Mouse (Mus musculus) neural tube, embryonic 14.5 days (tissue): Measurements from ENCODE around the gene Rgp1. TPM values are rescaled to one million over a fixed set of nuclear protein-coding genes. Genes with fewer than 3 reads are reported as not detected.
"Not testable (repeated sequence)": the region's sequence is repeated elsewhere in the genome, so short reads cannot be mapped to it uniquely, and the experiment has no call there.

Source experiments
- ATAC-seq: fragments of 200-750 bp; cut with Nextera tagmentation; 2 replicates; pipeline ENCODE4 v1.8.0; 2017; ENCODE audit warnings: low read depth, mild to moderate bottlenecking, moderate TSS enrichment, moderate library complexity
- H3K27ac ChIP-seq: fragments of 300-500 bp; sonication (generic); 2 replicates; pipeline ENCODE4 v1.5.1; 2014; ENCODE audit warnings: low read depth, mild to moderate bottlenecking, control low read depth, low read length, moderate library complexity, mixed read lengths
- H3K27me3 ChIP-seq: fragments of 300-500 bp; sonication (generic); 2 replicates; pipeline ENCODE4 v1.6.1; 2014; ENCODE audit warnings: low read length; ENCODE audit not compliant: control insufficient read depth, insufficient read depth
- H3K36me3 ChIP-seq: fragments of 300-500 bp; sonication (generic); 2 replicates; pipeline ENCODE4 v1.6.1; 2014; ENCODE audit warnings: low read length, mixed read lengths; ENCODE audit not compliant: control insufficient read depth, insufficient read depth
- H3K4me1 ChIP-seq: fragments of 300-500 bp; sonication (generic); 2 replicates; pipeline ENCODE4 v1.6.1; 2014; ENCODE audit warnings: low read length; ENCODE audit not compliant: control insufficient read depth, insufficient read depth
- H3K4me2 ChIP-seq: fragments of 300-500 bp; sonication (generic); 2 replicates; pipeline ENCODE4 v1.6.1; 2014; ENCODE audit warnings: mild to moderate bottlenecking, low read depth, low read length, control low read depth
- H3K4me3 ChIP-seq: fragments of 300-500 bp; sonication (generic); 2 replicates; pipeline ENCODE4 v1.5.1; 2014; ENCODE audit warnings: low read depth, low read length, control low read depth, mixed read lengths
- H3K9ac ChIP-seq: fragments of 300-500 bp; sonication (generic); replicated peaks from 2 replicates; pipeline ENCODE4 v1.6.1; 2014; ENCODE audit warnings: low read depth, mild to moderate bottlenecking, control low read depth, low read length, mixed read lengths
- H3K9me3 ChIP-seq: fragments of 300-500 bp; sonication (generic); 2 replicates; pipeline ENCODE4 v1.6.1; 2016; ENCODE audit warnings: low read length; ENCODE audit not compliant: control insufficient read depth
- WGBS: fragments of 180-500 bp; shearing (Covaris S2); extraction: QIAGEN DNeasy Blood & Tissue Kit; methylation state at CpG from one replicate; pipeline ENCODE4 v1.1.7; 2014; 5-methylcytosine and 5-hydroxymethylcytosine counted together
- polyA plus RNA-seq: library from polyadenylated mRNA; unstranded; fragments of >200 nt; fragmentation: Nextera tagmentation; extraction: Ambion mirVana; gene quantifications from 2 replicates; pipeline ENCODE4 v1.2.1, GENCODE M21; 2014

Rgp1 gene
- polyA plus RNA-seq, 1 experiment from 2014 or later, result 28.2 TPM

DNA sequence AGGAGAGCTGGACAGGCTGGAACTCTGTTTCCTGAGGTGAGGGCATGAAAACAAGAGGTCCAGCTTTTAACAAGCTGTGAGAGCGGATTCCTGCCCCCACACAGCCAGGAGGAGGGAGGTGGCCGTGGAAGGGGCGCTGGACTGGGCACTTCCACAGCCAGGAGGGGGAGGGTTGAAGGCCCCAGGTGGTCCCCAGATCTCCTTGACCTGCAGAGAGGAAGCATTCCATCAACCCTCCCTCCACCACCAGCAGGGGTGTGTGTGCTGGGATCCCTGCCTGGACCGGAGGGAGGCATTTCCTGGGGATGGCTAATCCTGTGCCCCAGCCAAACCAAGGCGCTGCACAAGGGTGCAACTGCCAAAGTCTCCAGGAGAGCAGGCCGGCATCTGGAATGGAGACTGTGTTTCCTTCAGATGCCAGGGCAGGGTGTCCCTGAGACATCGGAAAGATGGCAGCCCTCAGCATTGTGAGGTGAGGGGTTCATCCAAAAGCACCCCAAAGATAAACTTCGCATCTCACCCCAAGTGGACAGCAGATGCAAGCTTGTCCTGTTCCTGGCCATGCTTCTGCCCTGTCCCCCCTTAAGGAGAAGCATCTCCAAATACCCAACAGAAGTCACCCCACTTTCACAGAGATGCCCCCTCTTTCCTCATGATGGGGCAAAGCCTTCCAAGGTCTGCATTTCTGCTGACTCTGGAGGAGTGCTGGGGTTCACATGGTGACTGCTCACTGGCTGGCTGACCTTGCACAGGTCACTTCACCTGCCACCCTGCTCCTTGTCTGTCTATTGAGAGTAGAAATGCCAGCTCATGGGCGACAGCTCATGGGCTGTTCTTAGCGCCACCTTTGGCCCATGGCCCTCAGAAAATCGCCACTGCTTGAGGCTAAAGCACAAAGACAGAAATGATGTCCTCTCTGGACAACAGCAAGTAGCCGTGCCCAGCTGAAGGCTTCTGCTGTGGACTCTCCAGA is 6.2 kb downstream of the Rgp1 start, which contains the start of gene Msmp:
Msmp (minus strand) TSS at position 51 of the 973 bp plus-strand sequence.
- H3K4me2 ChIP-seq, result no peak within 1 kb of the TSS
- H3K9me3 ChIP-seq, result no peaks in the 10 kb centered on the region
- peaks cover 22% of the 10 kb centered on the region for H3K36me3 ChIP-seq
- H3K9ac ChIP-seq, result no peak within 1 kb of the TSS
- H3K4me1 ChIP-seq, result peaks cover 2% of the 10 kb centered on the region; the same call in 1 of the 2 replicates
- no peaks in the 10 kb centered on the region for H3K27me3 ChIP-seq
- ATAC-seq, result no peak
- WGBS, result 78% methylated on average over 12 of the region's 12 CpGs
- H3K27ac ChIP-seq, result no peak within 1 kb of the TSS
- H3K4me3 ChIP-seq, result no peak within 1 kb of the TSS

DNA sequence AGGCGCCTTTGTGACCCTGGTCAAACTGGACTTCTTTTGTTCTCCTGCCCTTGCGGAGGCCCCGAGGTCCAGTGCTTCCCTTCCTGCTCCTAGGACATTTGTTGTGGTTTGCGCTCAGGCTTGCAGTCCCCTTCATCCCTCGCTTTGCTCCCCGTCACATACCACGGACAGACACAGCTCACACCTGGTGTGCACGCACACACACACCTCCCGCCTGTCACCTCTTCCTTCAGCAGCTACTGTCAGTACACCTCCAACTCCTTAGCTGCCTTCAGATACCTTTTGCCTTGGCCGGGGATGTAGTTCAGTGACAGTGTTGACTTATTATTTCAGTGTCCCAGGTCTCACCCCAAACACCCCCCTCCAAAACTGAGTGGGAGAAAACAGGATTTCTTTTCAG is 7.2 kb downstream of the Rgp1 start:
- H3K27me3 ChIP-seq, result no peaks in the 10 kb centered on the region
- no peak overlapping the region for H3K9ac ChIP-seq
- no peaks in the 10 kb centered on the region for H3K9me3 ChIP-seq
- H3K4me2 ChIP-seq, result no peak overlapping the region
- peaks cover 22% of the 10 kb centered on the region for H3K36me3 ChIP-seq
- no peak for ATAC-seq
- H3K4me3 ChIP-seq, result no peak overlapping the region
- H3K27ac ChIP-seq, result no peak overlapping the region
- WGBS, result 60% methylated on average over 10 of the region's 10 CpGs
- no peaks in the 10 kb centered on the region for H3K4me1 ChIP-seq

DNA sequence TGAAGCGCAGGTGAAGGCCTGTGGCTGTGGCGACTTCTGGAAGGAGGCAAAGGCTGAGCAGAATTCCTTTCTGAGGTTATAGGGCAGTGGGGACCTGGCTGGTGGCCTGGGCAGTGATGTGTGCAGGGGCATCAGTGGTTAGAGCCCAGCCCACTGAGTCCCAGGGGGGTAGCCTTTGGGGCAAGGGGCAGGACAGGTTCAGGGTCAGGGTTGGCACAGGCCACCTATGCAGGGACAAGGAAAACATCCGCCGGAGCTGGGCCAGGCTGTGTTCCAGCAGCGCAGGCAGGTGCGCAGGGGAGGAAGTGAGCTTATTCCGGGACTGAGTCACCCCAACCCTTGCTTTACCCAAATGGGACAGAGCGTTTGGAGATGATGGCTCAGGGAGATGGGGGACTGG is 7.9 kb downstream of the Rgp1 start:
- Histone ChIP-seq H3K4me2 (no peak overlapping the region), H3K4me1 (no peaks in the 10 kb centered on the region), H3K27ac (no peak overlapping the region), H3K4me3 (no peak overlapping the region), H3K9ac (no peak overlapping the region), H3K9me3 (no peaks in the 10 kb centered on the region), H3K27me3 (no peaks in the 10 kb centered on the region), H3K36me3 (peaks cover 21% of the 10 kb centered on the region)
- whole genome bisulfite sequencing, result 79% methylated on average over 8 of the region's 8 CpGs
- no peak for ATAC-seq

DNA sequence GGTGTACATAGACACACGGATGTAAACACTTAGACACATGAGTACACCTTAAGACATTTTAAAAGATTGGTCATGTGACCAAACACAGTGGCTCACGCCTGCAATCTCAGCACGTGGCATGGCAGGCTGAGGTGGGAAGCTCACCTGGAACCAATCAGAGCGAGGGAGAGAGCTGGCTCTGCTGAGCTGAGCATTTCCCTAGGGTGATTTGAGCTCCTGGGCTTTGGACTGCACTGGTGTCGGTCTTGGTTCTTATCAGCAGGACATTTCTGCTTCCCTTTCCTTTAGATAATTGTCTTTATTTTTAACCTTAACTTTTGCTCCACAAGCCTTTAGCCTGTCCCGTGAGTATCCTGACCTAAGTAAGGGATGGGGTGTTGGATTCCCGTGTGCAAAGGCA is 9.2 kb downstream of the Rgp1 start:
- no peak overlapping the region for H3K4me3 ChIP-seq
- 70% methylated on average over 7 of the region's 7 CpGs for WGBS
- peaks cover 10% of the 10 kb centered on the region for H3K36me3 ChIP-seq
- H3K4me1 ChIP-seq, result no peaks in the 10 kb centered on the region
- no peak overlapping the region for H3K4me2 ChIP-seq
- no peaks in the 10 kb centered on the region for H3K27me3 ChIP-seq
- H3K9ac ChIP-seq, result no peak overlapping the region
- no peaks in the 10 kb centered on the region for H3K9me3 ChIP-seq
- H3K27ac ChIP-seq, result no peak overlapping the region
- no peak for ATAC-seq

DNA sequence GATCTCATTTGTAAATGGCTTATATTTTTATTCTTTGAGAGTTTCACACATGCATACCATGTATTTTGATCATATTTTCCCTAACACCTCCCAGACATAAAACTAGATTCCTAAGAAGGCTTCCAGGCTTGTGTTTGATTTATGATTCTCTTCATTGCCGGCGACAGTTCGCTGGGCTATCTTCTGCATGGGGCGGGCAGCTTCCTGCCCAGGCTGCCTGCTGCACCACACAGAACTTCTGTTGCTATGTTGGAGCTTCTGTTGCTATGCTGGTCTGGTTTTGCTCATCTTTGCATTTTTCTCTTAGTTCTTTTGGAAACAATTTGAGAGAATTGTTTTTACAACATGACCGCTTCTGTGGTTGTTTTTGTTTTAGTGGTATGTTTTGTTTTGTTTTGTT is 13.0 kb downstream of the Rgp1 start:
- Histone ChIP-seq H3K9me3 (no peaks in the 10 kb centered on the region), H3K4me1 (no peaks in the 10 kb centered on the region), H3K4me3 (no peak overlapping the region), H3K27me3 (no peaks in the 10 kb centered on the region), H3K27ac (no peak overlapping the region), H3K9ac (no peak overlapping the region), H3K36me3 (no peaks in the 10 kb centered on the region), H3K4me2 (no peak overlapping the region)
- no peak for ATAC-seq
- WGBS, result 69% methylated on average over 5 of the region's 5 CpGs

DNA sequence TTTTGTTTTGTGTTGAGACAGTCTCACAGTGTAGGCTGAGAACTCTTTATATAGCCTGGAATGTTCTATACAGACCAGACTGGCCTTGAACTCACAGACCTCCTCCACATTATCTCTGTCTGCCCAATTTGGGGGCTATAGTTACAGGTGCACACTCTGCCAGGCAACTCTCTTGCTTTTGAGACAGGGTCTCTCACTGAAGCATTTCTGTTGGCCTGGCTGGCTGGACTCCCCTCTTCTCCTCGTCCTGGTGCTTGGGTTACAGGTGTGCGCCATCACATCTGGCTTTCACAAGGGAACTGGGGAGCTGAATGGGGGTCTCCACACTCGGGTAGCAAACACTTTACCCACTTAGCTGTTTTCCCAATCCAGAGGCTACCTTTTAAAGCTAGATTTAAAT is 13.4 kb downstream of the Rgp1 start:
- no peaks in the 10 kb centered on the region for H3K4me1 ChIP-seq
- H3K9me3 ChIP-seq, result no peaks in the 10 kb centered on the region
- H3K9ac ChIP-seq, result no peak overlapping the region
- no peak overlapping the region for H3K27ac ChIP-seq
- H3K36me3 ChIP-seq, result no peaks in the 10 kb centered on the region
- no peak for ATAC-seq
- H3K4me3 ChIP-seq, result no peak overlapping the region
- no peaks in the 10 kb centered on the region for H3K27me3 ChIP-seq
- H3K4me2 ChIP-seq, result no peak overlapping the region
- 82% methylated on average over 3 of the region's 3 CpGs for WGBS

DNA sequence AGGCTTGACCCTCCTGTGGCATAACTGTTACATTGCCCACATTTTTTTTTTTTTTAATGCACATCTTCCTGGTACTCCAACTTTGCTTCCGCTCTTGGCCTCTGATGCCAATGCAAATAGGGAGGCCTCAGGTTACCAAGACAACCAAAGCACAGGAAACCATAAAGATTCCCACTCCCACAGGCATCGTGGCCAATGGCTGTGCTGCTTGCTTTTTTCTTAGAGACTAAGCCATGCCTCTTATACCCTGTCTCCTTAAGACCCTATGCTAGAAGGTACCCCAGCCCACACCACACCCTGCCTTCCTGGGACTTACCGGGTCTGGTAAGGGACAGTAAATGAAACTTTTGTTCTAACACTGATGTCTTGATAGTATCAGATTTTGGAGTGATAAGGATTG is 14.9 kb downstream of the Rgp1 start:
- no peaks in the 10 kb centered on the region for H3K9me3 ChIP-seq
- H3K4me1 ChIP-seq, result no peaks in the 10 kb centered on the region
- no peaks in the 10 kb centered on the region for H3K27me3 ChIP-seq
- ATAC-seq, result no peak
- H3K4me3 ChIP-seq, result no peak overlapping the region
- H3K36me3 ChIP-seq, result no peaks in the 10 kb centered on the region
- H3K4me2 ChIP-seq, result no peak overlapping the region
- 56% methylated on average over 3 of the region's 3 CpGs for WGBS
- H3K9ac ChIP-seq, result no peak overlapping the region
- H3K27ac ChIP-seq, result no peak overlapping the region

DNA sequence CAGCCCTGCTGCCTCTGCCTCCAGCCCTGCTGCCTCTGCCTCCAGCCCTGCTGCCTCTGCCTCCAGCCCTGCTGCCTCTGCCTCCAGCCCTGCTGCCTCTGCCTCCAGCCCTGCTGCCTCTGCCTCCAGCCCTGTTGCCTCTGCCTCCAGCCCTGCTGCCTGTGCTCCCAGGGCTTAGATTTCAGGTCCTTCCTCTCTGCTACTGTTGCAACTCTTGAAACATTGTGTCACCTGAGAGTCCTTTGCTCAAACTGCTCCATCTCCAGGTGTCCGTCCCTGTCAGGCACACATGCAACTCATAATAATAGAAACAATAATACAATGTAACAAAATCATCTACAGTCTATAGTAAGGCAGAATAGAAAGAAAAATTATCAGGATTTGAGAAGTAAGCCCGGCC is 18.1 kb downstream of the Rgp1 start:
- H3K4me3 ChIP-seq, H3K27me3 ChIP-seq, H3K27ac ChIP-seq, H3K9me3 ChIP-seq, H3K9ac ChIP-seq, ATAC-seq, H3K4me2 ChIP-seq, H3K4me1 ChIP-seq, H3K36me3 ChIP-seq: not testable (repeated sequence)
- WGBS, result 89% methylated on average over 2 of the region's 2 CpGs

DNA sequence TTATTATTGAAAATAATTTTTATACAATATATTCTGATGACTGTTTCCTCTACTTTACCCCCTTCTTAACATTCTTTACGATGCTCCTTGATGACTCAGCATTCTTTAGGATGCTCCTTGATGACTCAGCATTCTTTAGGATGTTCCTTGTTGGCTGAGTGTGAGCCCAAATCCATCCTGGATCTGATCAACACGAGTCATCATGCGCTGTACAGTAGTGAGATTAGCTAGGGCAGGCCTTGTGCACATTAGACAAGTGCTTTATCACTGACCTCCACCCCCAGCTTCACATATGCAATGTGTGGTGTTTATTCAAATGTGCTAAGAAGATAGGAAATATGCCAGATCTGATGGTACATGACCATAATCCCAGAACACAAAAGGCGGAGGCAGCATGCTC is 19.7 kb downstream of the Rgp1 start:
- Histone ChIP-seq H3K36me3 (no peaks in the 10 kb centered on the region), H3K4me2 (no peak overlapping the region), H3K27me3 (no peaks in the 10 kb centered on the region), H3K4me3 (no peak overlapping the region), H3K9ac (no peak overlapping the region), H3K9me3 (no peaks in the 10 kb centered on the region), H3K27ac (no peak overlapping the region), H3K4me1 (no peaks in the 10 kb centered on the region)
- 85% methylated on average over 4 of the region's 4 CpGs for WGBS
- no peak for ATAC-seq
